Mouse (Mus musculus) bone marrow macrophage, adult 2 months (primary cell): ENCODE data around the gene Oxgr1.

Experiments
- CTCF ChIP-seq: IDR thresholded peaks from 2 replicates; pipeline ENCODE4 v1.5.1; 2012; ENCODE audit warnings: low read depth, mild to moderate bottlenecking, low read length, moderate library complexity
- POLR2A ChIP-seq: IDR thresholded peaks from 2 replicates; pipeline ENCODE4 v1.6.1; 2012; ENCODE audit warnings: mild to moderate bottlenecking, low read depth, low read length, borderline replicate concordance

DNA sequence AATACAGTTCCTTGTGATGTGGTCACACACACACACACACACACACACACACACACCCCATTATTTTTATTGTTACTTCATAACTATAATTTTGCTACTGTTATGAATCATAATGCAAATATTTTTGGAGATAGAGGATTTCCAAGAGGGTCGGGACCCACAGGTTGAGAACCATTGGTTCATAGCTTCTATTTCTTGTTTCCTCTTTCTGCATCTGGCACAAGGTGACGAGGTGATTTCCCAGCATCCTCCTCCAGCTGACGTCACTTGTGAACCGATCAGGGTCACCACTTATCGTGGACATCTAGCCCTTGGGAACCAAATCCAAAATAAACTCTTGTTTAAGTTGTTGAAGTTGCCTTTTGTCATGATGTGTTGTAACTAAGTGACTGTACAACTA lies 33.5 kb upstream of the Oxgr1 start:
- TF ChIP-seq POLR2A (no peak), CTCF (no peak)
